Mouse (Mus musculus): Measurements from ENCODE around the gene Abcd4. TPM values are rescaled to one million over a fixed set of nuclear protein-coding genes. Genes with fewer than 3 reads are reported as not detected.

The Abcd4 gene
- polyA plus RNA-seq, 1 experiment from 2014 or later = 9.5 TPM

GRCm38 (mm10) chr12:84589825-84590761, 27.1 kb downstream of the Abcd4 start:
- peak overlapping the region; percentile 94 for H3K4me2 ChIP-seq
- H3K27ac ChIP-seq (ENCODE audit: low read depth, low read length) = no peak overlapping the region
- H3K9me3 ChIP-seq (replicated peaks; ENCODE audit: control insufficient read depth, low read length) = no peaks in the 10 kb centered on the region
- no peaks in the 10 kb centered on the region for H3K36me3 ChIP-seq (ENCODE audit: control insufficient read depth, insufficient read depth, low read length)
- peaks cover 6% of the 10 kb centered on the region for H3K27me3 ChIP-seq (ENCODE audit: control insufficient read depth, insufficient read depth, low read length)
- H3K4me3 ChIP-seq (ENCODE audit: low read depth, low read length) = peak overlapping the region; percentile 46
- under 1% methylated on average over 54 of the region's 54 CpGs for WGBS (ENCODE audit: insufficient replicate concordance)
- H3K9ac ChIP-seq (ENCODE audit: low read depth, low read length) = peak overlapping the region; percentile 70
- ATAC-seq (replicated peaks; ENCODE audit: insufficient number of reproducible peaks, low FRiP score, low TSS enrichment) = no peak
- H3K4me1 ChIP-seq (ENCODE audit: control insufficient read depth, insufficient read depth, low read length) = no peaks in the 10 kb centered on the region

GRCm38 (mm10) chr12:84581285-84581684, 35.9 kb downstream of the Abcd4 start:
- H3K27ac ChIP-seq (ENCODE audit: low read depth, low read length) = no peak overlapping the region
- H3K9ac ChIP-seq (ENCODE audit: low read depth, low read length) = no peak overlapping the region
- H3K4me2 ChIP-seq = no peak overlapping the region
- H3K27me3 ChIP-seq (ENCODE audit: control insufficient read depth, insufficient read depth, low read length) = peaks cover 9% of the 10 kb centered on the region
- H3K9me3 ChIP-seq (replicated peaks; ENCODE audit: control insufficient read depth, low read length) = no peaks in the 10 kb centered on the region; the same call in 1 of the 2 replicates
- H3K4me3 ChIP-seq (ENCODE audit: low read depth, low read length) = no peak overlapping the region
- ATAC-seq (replicated peaks; ENCODE audit: insufficient number of reproducible peaks, low FRiP score, low TSS enrichment) = no peak
- no peaks in the 10 kb centered on the region for H3K4me1 ChIP-seq (ENCODE audit: control insufficient read depth, insufficient read depth, low read length)
- WGBS (ENCODE audit: insufficient replicate concordance) = 89% methylated on average over 2 of the region's 2 CpGs
- no peaks in the 10 kb centered on the region for H3K36me3 ChIP-seq (ENCODE audit: control insufficient read depth, insufficient read depth, low read length)

DNA sequence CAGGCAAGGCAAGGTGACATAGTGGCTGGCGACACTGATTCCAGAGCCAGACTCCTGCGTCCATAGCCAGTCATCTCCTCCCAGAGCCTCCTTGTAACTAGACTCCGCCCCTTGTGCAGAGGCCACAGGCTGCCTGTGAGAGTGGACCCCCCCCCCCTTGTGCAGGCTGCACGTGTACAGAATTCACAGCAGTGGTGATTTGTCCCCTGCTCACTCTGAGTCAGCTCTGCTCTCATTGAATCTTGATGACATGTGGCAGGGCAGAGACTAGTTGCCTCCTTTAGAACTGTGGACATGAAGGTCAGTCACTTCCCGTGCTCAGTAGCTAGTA, 38.8 kb downstream of the Abcd4 start:
- no peak for ATAC-seq (replicated peaks; ENCODE audit: insufficient number of reproducible peaks, low FRiP score, low TSS enrichment)
- WGBS (ENCODE audit: insufficient replicate concordance) = 45% methylated on average over 5 of the region's 5 CpGs
- no peak overlapping the region for H3K27ac ChIP-seq (ENCODE audit: low read depth, low read length)
- H3K36me3 ChIP-seq (ENCODE audit: control insufficient read depth, insufficient read depth, low read length) = no peaks in the 10 kb centered on the region
- H3K9me3 ChIP-seq (replicated peaks; ENCODE audit: control insufficient read depth, low read length) = no peaks in the 10 kb centered on the region; the same call in 1 of the 2 replicates
- no peak overlapping the region for H3K4me3 ChIP-seq (ENCODE audit: low read depth, low read length)
- H3K27me3 ChIP-seq (ENCODE audit: control insufficient read depth, insufficient read depth, low read length) = peaks cover 27% of the 10 kb centered on the region
- H3K4me2 ChIP-seq = no peak overlapping the region
- H3K4me1 ChIP-seq (ENCODE audit: control insufficient read depth, insufficient read depth, low read length) = no peaks in the 10 kb centered on the region
- 0 out of 2 replicates have a peak overlapping the region, but pooled peaks have one; percentile 16 for H3K9ac ChIP-seq (ENCODE audit: low read depth, low read length)

DNA sequence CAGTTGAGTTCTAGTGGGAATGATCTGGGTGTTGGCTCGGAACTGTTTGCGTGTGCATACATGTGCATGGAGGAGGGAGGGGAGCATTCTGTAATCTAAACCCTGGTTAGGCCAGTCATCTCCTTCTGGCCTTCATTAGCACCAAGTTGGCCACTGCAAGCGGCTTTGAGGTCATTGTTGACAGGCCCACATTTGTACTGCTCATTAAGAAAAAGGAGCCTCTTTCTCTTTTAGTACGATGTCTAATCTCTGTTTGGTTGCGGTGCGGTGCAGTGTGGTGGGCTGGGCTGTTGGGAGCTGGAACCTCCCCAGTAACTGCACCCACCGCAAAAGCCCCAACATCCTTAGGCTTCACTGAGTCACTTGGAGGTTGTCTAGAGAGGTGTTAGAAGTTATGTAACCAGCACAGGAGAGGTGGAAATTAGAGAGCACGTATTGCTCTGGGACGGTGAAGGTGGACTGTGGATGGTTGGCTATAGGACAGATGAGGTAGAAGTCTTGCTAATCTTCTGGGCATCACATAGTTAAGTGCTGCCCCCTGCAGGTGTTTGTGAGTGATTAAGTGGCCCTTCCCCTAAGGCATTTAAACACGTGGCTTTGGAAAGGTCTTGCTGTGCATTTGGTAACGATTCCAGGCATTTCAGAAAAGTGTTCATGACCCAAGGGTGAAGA, 39.3 kb downstream of the Abcd4 start:
- no peak overlapping the region for H3K4me3 ChIP-seq (ENCODE audit: low read depth, low read length)
- H3K4me1 ChIP-seq (ENCODE audit: control insufficient read depth, insufficient read depth, low read length) = no peaks in the 10 kb centered on the region
- H3K9ac ChIP-seq (ENCODE audit: low read depth, low read length) = no peak overlapping the region
- no peak overlapping the region for H3K4me2 ChIP-seq
- peaks cover 32% of the 10 kb centered on the region for H3K27me3 ChIP-seq (ENCODE audit: control insufficient read depth, insufficient read depth, low read length)
- no peaks in the 10 kb centered on the region for H3K36me3 ChIP-seq (ENCODE audit: control insufficient read depth, insufficient read depth, low read length)
- ATAC-seq (replicated peaks; ENCODE audit: insufficient number of reproducible peaks, low FRiP score, low TSS enrichment) = no peak
- H3K9me3 ChIP-seq (replicated peaks; ENCODE audit: control insufficient read depth, low read length) = no peaks in the 10 kb centered on the region
- no peak overlapping the region for H3K27ac ChIP-seq (ENCODE audit: low read depth, low read length)
- 75% methylated on average over 11 of the region's 11 CpGs for WGBS (ENCODE audit: insufficient replicate concordance)

GRCm38 (mm10) chr12:84573094-84573493, 44.1 kb downstream of the Abcd4 start:
- ATAC-seq (replicated peaks; ENCODE audit: insufficient number of reproducible peaks, low FRiP score, low TSS enrichment) = no peak
- H3K36me3 ChIP-seq (ENCODE audit: control insufficient read depth, insufficient read depth, low read length) = no peaks in the 10 kb centered on the region
- no peak overlapping the region for H3K4me3 ChIP-seq (ENCODE audit: low read depth, low read length)
- no peak overlapping the region for H3K9ac ChIP-seq (ENCODE audit: low read depth, low read length)
- peaks cover 78% of the 10 kb centered on the region for H3K27me3 ChIP-seq (ENCODE audit: control insufficient read depth, insufficient read depth, low read length)
- WGBS (ENCODE audit: insufficient replicate concordance) = 22% methylated on average over 7 of the region's 7 CpGs
- H3K4me1 ChIP-seq (ENCODE audit: control insufficient read depth, insufficient read depth, low read length) = peaks cover 12% of the 10 kb centered on the region
- no peak overlapping the region for H3K4me2 ChIP-seq
- no peaks in the 10 kb centered on the region for H3K9me3 ChIP-seq (replicated peaks; ENCODE audit: control insufficient read depth, low read length)
- no peak overlapping the region for H3K27ac ChIP-seq (ENCODE audit: low read depth, low read length)

- no peaks in the 10 kb centered on the region for H3K9me3 ChIP-seq (replicated peaks; ENCODE audit: control insufficient read depth, low read length)
- H3K4me3 ChIP-seq (ENCODE audit: low read depth, low read length) = no peak overlapping the region
- H3K4me1 ChIP-seq (ENCODE audit: control insufficient read depth, insufficient read depth, low read length) = peaks cover 12% of the 10 kb centered on the region
- no peak for ATAC-seq (replicated peaks; ENCODE audit: insufficient number of reproducible peaks, low FRiP score, low TSS enrichment)
- WGBS (ENCODE audit: insufficient replicate concordance) = 4% methylated on average over 7 of the region's 7 CpGs
- no peaks in the 10 kb centered on the region for H3K36me3 ChIP-seq (ENCODE audit: control insufficient read depth, insufficient read depth, low read length)
- H3K9ac ChIP-seq (ENCODE audit: low read depth, low read length) = no peak overlapping the region
- no peak overlapping the region for H3K27ac ChIP-seq (ENCODE audit: low read depth, low read length)
- peaks cover 86% of the 10 kb centered on the region for H3K27me3 ChIP-seq (ENCODE audit: control insufficient read depth, insufficient read depth, low read length)
- H3K4me2 ChIP-seq = no peak overlapping the region
Measured at GRCm38 (mm10) chr12:84572341-84572720, 44.9 kb downstream of the Abcd4 start.

DNA sequence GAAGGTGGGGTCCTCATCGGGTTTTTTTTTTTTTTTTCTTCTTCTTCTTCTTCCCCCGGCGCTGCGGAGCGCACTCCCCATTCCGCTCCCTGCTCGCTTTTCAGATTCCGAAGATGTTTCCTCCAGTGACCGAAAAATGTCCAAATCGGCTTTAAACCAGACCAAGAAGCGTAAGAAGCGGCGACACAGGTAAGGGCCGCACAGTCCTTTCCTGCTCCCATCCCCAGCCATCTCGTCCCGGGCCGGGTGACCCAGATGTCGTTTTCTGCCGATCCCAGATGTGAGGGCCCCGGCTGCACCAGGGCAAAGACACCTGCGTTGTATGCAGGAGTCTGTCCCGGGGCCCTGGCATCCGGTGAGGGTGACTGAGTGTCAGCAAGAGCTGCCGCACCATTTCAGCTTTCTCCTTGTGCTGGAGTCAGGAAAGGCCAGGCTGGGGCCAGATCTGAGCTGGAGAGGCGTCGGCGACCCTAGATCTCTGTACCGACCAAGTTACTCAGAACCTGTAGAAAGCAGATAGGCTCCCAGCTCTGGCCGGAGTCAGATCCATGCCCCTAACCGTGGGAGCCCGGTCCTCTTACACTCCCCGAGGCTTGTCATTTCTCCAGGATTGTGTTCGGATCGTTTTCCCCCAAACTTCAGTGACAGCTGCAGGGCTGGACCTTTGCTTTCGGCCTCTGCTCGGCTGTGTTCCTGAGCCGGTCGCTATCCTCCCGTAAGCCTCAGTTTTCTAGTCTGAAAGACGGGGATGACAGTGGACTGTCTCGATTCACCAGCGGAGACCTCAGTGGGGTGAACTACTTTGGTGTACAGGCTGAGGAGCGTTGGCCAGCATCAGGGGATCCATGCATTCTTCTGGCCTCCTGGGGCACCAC, 45.5 kb downstream of the Abcd4 start:
- Histone ChIP-seq H3K36me3 (ENCODE audit: control insufficient read depth, insufficient read depth, low read length) (no peaks in the 10 kb centered on the region), H3K9me3 (replicated peaks; ENCODE audit: control insufficient read depth, low read length) (no peaks in the 10 kb centered on the region), H3K4me2 (peak overlapping the region; percentile 32), H3K4me1 (ENCODE audit: control insufficient read depth, insufficient read depth, low read length) (peaks cover 12% of the 10 kb centered on the region), H3K4me3 (ENCODE audit: low read depth, low read length) (0 out of 2 replicates have a peak overlapping the region, but pooled peaks have one; percentile 14), H3K9ac (ENCODE audit: low read depth, low read length) (no peak overlapping the region), H3K27ac (ENCODE audit: low read depth, low read length) (no peak overlapping the region), H3K27me3 (ENCODE audit: control insufficient read depth, insufficient read depth, low read length) (peaks cover 85% of the 10 kb centered on the region)
- ATAC-seq (replicated peaks; ENCODE audit: insufficient number of reproducible peaks, low FRiP score, low TSS enrichment) = no peak
- 2% methylated on average over 43 of the region's 43 CpGs for WGBS (ENCODE audit: insufficient replicate concordance)

- Histone ChIP-seq H3K27me3 (ENCODE audit: control insufficient read depth, insufficient read depth, low read length) (peaks cover 79% of the 10 kb centered on the region), H3K4me2 (peak overlapping the region; percentile 32; the same call in 1 of the 2 replicates), H3K9me3 (replicated peaks; ENCODE audit: control insufficient read depth, low read length) (no peaks in the 10 kb centered on the region), H3K36me3 (ENCODE audit: control insufficient read depth, insufficient read depth, low read length) (no peaks in the 10 kb centered on the region), H3K9ac (ENCODE audit: low read depth, low read length) (no peak overlapping the region), H3K4me1 (ENCODE audit: control insufficient read depth, insufficient read depth, low read length) (peaks cover 12% of the 10 kb centered on the region), H3K4me3 (ENCODE audit: low read depth, low read length) (no peak overlapping the region), H3K27ac (ENCODE audit: low read depth, low read length) (no peak overlapping the region)
- WGBS (ENCODE audit: insufficient replicate concordance) = 2% methylated on average over 34 of the region's 34 CpGs
- no peak for ATAC-seq (replicated peaks; ENCODE audit: insufficient number of reproducible peaks, low FRiP score, low TSS enrichment)
Measured at GRCm38 (mm10) chr12:84570694-84571415, 46.4 kb downstream of the Abcd4 start.

Data from heart, embryonic 11.5 days (tissue).